Mouse (Mus musculus): ENCODE results near the gene Usp7.
"Not testable (repeated sequence)": the region's sequence is repeated elsewhere in the genome, so short reads cannot be mapped to it uniquely, and the experiment has no call there.

The Usp7 gene

DNA sequence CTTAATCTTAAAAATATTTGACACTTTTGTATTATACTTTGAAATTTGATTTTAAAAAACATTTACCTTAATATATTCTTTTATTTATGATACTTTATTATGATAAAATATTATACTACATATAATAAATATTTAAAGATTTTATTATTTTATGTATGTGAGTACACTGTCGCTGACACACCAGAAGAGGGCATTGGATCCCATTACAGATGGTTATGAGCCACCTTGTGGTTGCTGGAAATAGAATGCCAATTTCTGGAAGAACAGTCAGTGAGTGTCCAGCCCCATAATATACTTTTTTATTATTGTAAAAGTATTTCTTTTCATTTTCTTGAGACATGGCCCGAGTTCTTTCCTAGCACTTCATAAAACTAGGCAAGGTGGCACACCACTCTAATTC is 10.4 kb downstream of the Usp7 start:
- no peak for DNase-seq

DNA sequence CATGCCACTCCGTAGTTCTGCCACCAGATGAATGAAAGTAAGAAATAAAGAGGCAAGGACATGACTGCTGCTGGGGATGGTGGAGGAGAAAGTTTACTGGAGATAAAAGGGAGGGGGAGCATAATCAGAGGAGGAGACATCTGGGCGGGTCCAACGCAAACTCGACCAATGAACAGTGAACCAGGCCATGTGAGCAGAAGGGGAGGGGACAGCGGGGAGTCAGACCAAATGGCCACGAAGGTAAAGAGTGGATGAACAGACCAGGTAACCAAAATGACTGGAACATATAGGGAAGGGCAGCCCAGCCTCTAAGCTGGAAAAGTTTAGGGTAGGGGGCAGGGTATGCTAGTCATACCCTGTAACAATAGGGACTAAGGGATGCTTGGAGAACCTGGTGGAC is 10.9 kb downstream of the Usp7 start:
- no peak for DNase-seq

DNA sequence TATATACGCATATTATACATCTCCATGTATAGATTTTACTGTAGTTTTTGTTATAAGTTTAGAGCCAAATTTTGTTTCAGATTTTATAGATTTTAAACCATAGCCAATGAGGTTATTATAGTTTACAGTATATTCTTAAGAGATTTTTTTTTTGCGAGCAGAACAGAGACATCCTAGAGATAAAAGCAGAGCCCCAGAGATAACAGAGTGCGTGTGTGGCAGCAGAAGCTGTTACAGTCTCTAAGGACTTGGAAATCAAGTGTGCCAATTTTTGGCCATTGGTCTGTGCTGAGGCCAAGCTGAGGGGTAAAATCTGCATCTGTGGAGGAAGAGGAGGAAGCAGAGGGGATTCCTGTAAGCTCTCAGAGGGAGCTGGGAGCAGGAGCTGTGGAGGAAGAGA is 11.9 kb downstream of the Usp7 start:
- no peak for DNase-seq

DNA sequence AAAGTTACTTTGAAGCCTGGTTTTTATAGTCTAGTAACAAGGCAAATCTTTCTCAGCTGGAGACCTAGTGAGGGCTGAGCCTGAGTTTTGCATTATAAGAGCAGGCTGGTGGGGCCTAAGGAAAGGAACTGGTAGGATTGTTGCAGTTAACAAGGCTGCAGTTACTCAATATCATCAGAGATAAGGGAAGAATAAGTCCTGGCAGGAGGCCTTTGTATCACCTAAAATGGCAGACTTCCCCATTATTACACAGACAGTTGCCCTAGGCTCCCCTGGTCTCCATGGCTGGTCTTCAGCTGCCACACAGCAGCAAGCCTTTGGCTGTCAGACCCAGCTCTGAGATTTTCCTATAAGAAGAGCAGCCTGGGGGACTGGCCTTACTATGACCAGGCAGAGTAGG is 13.4 kb downstream of the Usp7 start:
- no peak for DNase-seq

DNA sequence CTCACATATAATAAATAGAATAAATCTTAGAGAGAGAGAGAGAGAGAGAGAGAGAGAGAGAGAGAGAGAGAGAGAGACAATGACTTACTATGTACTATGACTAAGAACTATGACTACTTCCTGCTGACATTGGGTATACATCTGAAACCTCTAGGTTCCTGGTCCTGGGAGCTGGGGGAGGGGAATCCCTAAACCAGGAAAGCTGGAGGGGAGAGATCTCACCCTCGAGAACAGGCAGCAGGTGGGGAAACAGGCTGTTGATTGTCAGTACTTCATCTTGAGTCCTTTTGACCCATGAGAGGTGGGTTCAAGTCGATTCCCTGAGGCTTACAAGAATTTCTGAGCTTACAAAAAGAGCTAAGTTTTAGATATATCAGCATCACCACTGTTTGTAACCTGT is 14.9 kb downstream of the Usp7 start:
- DNase-seq: no peak

DNA sequence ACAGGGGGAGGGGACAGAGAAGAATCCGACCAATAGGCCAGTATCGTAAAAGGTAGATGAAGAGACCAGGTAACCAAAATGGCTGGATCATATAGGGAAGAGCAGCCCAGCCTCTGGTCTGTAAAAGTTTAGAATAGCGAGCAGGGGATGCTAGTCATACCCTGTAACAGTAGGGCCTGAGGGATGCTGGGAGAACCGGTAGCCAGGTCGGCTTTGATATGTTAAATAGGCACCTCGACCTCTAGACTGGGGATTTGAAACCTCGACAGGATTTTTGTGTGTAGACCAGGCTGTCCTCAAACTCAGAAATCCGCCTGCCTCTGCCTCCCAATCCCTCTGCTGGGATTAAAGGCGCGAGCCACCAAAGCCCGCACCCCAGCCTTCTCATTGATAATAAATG is 15.5 kb downstream of the Usp7 start:
- no peak for DNase-seq

DNA sequence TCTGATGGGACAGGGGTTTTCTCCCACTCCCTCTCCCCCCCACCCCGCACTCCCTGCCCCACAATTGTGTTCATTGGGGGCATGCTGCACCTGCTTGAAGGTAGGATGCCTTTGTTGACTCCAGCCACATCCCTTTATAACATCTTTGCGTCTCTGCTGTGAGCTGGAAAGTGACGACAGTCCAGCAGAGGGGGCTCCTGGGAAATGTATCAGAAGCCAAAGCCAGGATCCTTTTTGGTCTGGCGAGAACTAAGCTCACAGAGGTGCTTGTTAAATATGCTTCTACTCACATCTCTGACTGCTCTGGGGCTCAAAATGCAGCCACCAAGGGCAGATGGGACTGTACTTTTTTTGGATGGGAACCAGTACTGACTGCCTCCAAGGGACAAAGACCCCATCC is 21.0 kb downstream of the Usp7 start:
- no peak for DNase-seq

DNA sequence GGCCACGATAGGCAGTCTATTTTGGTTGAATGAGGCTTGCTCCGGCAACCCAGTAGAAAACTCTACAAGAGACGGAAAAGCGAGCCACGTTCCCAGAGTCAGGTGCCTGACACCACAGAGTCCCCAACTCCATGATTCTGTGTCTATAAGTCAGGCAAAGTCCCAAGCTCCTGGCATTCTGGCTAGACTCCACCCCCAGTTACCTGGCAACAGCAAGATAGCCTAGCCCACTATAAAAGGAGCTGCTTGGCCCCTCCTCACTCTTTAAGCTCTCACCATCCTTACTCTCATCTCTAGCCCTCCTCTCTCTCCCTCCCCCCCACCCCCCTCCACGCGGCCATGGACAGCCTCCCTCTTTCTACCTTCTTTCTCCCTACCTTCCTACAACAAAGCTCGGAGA is 21.8 kb downstream of the Usp7 start:
- DNase-seq: not testable (repeated sequence)

DNA sequence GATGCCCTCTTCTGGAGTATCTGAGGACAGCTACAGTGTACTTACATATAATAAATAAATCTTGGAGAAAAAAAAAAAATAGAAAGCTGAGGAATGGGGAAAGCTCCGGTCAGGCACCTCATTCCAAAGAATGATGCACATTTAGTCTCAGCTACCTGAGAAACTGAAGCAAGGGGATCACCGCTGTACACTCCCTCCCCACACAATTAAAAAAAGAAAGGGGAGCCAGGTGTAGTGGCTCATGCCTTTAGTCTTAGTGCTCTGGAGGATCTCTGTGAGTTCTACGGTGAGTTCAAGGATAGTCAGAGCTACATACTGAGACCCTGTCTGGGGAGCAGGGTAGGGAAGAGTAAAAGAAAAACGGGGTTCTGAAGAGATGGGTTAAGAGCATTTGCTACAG is 22.6 kb downstream of the Usp7 start:
- DNase-seq: no peak

DNA sequence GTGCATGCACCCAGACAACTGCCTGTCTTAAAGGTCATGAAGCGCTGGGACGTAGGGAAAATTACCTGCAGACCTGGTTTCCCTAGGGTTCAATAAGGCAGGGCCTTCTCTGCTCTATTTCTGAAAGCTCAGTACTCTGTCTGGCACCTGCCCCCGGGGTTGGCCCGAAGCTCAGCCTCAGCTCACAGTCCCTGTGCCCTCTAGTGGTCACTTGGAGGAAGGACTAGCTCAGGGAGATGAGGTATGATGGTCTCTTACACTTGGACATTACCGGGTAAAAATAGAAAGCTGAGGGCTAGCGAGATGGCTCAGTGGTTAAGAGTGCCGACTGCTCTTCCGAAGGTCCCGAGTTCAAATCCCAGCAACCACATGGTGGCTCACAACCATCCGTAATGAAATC is 23.0 kb downstream of the Usp7 start:
- DNase-seq: peak; percentile 76

DNA sequence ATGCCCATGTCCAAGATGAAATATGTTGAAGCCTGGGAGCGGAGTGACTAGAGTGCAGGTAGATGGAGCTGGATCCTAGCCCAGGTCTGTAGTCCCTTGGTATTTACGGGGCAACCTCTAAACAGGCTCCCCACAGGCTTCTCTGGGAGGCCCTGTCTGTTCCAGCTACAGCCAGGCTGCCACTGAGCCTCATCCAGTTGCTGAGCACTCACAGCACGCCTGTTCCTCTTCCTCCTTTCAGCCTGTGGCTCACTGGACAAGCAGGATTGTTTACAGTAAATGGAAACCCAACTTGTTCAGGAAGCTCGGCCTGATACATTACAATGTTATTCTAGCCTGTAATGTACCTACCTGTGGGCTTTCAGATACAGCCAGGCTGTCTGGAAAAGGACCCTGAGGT is 23.5 kb downstream of the Usp7 start:
- no peak for DNase-seq

DNA sequence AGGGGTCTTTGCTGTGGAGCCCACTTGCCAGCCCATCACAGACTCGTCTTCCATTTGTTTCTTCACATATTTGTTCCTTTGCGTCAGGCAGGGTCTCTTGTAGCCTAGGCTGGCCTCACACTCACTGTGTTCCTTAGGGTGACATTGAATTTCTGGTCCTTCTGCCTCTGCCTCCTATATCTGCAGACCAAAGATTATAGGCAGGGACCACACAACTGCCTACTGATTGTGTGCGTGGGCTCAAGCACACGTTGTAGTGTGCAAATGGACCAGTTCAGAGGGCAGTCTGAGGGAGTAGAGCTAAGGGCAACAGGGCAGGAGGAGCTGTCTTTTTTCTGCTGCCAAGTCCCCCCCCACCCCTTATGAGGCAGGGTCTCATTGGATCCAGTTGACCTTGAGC is 24.0 kb downstream of the Usp7 start:
- DNase-seq: no peak

DNA sequence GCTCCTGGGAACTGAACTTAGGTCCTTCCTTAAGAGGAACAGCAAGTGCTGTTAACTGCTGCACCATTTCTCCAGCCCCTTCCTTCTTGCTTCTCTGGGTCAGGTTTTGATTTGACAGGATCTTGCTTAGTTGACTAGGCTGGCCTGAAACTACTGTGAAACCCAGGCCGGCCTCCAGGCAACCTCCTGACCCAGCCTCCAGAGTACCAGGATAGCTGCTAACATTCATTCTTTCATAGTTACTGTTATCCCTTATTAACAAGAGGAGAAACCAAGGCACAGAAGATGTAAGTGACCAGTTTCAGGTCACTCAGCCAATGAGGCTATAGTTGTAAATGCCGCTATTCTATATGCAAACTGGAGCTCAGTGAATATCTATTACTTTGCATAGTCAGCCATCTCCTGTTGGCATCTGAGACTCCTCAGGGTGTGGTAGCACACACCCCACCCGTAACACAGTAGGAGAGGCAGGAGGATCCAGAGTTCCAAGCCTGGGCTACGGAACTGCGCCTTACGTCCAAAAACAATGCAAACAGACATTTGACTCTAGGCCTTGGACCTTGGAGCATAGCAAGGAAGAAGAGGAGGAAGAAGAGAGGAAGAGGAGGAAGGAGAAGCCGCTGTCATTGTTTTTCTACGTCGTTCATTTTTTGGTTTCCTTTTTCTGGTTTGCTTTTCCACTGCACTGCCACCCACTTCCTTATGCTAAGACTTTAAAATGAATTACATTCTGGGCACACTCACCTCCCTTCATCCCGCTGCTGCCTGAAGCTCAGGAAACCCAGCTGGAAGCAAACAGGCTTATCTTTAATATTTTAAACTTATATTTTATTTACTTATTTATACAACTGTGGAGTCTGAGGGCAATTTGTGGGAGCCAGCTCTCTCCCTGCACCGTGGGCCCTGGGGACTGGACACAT is 24.7 kb downstream of the Usp7 start:
- DNase-seq: no peak

DNA sequence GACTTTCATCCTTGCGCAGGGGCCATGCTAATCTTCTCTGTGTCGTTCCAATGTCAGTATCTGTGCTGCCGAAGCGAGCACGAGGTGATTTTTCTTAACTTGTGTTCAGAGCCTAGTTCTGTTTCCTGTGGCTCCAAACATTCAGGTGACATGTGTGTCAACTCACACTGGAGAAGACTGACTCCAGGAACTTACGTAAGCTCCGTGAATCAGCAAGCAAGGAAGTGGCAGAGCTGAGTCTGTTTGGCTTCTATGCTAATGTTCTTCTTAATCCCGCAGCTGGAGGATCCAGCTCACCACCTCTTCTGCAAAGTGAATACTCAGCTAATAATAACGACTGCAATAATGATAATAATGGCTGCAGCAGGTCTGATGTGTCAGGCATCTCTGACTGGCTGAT is 25.9 kb downstream of the Usp7 start:
- DNase-seq: no peak

DNA sequence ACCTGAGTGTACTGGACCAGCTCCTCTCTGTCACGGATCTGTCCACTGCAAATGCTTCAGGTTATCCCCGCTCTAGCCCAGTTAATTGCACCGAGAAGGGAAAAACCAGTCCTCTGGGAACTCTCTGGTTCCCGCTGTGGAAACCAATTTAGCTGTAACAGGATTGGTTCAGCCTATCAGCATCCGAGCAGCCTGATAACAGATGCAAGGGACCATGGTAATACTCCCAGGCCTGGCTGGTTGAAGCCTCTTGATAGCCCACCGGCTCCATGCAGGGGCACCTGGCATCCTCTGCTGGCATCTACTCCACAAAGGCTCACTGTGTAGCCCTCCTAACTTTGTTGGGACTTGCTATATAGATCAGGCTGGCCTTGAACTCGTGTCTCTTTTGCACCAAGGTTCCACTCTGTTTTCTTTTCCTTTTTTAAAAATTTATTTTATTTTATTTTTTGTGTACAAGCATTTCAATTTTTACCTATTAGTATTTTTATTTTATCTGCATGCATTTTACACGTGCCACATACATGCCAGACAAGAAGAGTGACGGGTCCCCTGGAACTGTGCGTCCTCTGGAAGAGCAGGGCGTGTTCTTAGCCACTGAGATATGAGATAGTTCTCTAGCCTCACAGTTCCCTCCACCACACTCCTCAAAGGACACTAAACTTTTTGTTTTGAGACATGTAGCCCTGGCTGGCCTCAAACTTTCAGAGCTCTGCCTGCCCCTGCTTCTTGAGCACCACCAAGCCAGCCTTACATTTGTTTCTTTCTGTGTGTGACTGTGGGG is 27.8 kb downstream of the Usp7 start:
- DNase-seq: no peak

DNA sequence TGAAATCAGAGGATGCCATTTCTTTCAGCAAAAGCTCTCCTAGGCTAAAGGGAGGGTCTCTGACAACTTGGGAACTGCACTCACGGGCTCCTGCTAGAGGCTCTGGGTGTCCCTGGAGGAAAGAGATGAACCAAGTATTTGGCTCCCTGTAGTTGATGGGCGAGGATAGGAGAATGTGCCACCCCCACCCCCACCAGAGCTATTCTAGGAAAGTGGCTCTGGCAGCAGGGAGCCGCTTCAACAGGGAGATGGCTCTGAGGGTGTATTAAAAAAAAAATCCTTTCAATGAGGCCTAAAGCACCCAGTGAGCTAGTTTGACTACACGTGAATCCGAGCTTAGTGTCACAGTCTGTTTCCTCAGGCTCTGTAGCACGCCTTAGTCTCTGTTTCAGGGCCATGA is 29.1 kb downstream of the Usp7 start:
- DNase-seq: no peak

DNA sequence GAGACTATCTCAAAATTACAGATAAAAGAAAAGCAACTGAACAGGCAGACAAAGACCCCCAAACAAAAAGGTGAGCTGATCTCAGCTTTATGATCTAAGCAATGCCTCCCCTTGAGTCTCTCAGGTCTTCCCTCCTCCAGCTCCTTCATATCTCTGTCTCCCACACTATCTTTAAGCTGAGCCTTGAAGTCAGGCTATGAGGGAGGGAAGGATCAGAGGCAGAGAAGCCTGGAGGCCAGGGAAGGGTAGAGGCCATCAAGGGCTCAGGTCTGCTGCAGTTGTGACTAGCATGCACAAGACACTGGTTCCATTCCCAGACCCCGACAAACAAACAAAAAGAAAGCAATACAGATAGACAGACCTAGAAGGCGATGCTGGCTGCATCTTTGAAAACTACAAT is 30.2 kb downstream of the Usp7 start:
- no peak for DNase-seq

DNA sequence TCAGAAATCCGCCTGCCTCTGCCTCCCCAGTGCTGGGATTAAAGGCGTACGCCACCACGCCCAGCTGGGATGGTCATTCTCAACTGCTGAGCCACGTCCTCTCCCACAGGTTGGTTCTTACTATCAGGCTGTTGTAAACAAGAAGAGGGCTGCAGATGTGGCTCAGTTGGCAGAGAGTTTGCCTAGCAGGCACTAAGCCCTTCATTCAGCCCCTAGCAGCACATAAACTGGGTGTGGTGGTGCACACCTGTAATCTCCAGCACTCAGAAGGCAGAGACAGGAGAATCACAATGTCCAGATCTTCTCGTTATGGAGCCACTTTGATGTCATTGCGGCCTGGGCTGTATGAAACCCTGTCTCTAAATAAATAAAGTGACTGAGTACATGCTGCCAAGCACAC is 31.1 kb downstream of the Usp7 start:
- DNase-seq: no peak

DNA sequence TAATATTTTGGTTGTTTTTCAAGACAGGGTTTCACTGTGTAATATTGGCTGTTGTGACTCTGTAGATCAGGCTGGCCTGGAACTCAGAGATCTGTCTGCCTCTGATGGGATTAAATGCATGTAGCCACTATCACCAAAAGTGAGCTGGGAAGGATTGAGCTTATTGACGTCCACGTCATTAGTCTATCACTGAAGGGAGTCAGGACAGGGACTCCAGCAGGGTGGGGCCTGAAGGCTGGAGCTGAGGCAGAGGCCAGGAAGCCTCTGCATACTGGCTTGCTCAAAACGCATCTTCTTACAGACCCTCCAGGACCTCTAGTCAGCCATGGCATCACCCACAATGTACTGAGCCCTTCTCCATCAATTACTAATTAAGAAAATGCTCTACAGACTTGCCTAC is 33.1 kb downstream of the Usp7 start:
- no peak for DNase-seq

DNA sequence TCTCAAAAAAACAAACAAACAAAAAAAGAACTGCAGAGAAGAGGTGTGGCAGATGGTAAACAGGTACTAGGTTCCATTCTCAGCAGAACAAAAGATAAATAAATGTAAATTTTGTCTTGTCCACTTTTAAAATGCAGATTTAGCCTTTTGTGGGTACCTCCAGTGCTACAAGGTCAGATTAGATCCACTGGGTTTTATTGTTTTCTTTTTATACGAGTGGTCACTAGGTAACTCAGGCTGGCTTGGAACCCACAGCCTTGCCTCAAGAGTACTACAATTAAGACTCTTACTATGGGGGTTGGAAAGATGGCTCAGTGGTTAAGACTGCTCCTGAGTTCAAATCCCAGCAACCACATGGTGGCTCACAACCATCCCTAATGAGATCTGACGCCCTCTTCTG is 33.9 kb downstream of the Usp7 start:
- DNase-seq: no peak

DNA sequence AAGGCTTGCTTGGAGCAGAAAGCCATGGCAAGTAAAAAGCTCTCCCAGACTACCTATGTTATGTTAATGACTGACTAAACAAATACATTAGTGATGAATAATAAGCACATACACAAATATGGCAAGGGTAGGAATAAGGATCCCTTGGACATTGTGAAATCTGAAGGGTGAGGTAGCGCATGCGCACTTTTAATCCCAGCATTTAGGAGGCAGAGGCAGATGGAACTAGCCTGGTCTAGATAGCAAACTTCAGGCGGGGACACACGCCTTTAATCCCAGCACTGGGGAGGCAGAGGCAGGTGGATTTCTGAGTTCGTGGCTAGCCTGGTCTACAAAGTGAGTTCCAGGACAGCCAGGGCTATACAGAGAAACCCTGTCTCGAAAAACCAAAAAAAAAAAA is 34.5 kb downstream of the Usp7 start:
- DNase-seq: not testable (repeated sequence)

DNA sequence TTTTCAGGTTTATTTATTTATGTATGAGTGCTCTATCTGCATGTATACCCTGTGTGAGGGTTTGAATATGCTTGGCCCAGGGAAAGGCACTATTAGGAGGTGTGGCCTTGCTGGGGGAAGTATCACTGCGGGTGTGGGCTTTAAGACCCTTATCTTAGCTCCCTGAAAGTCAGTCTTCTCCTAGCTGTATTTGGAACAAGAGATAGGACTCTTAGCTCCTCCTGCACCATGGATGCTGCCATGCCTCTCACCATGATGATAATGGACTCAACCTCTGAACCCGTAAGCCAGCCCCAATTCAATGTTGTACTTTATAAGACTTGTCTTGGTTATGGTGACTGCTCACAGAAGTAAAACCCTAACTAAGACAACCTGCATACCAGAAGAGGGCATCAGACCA is 39.8 kb downstream of the Usp7 start:
- no peak for DNase-seq

DNA sequence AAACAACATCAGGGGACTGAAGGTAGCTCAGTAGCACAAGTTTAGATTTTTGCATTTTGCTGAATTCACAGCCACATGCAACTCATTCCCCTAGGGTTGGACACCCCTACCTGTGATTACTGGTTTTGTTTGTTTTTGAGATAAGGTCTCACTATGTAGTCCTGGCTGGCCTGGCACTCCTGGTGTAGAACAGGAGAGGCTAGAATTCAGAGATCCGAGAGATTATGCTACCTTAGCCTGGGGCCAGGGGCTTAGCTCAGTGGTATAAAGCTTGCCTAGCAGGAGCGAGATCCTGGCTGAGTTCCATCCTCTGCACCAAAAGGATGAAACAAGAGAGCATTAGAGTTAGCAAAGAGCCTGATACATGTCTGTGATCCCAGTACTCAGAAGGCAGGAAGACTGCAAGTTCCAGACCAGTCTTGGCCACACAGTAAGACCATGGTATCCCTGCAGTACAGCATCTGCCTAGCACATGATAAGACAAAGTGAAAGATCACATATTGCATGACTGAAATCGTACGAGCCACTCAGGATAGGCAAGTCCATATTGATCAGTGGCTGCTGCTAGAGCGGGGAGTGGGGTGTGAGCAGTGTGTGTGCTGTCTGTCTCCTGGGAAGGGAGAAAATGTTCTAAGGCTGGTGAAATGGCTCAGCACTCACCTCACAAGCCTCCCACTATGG is 40.4 kb downstream of the Usp7 start:
- DNase-seq: no peak

DNA sequence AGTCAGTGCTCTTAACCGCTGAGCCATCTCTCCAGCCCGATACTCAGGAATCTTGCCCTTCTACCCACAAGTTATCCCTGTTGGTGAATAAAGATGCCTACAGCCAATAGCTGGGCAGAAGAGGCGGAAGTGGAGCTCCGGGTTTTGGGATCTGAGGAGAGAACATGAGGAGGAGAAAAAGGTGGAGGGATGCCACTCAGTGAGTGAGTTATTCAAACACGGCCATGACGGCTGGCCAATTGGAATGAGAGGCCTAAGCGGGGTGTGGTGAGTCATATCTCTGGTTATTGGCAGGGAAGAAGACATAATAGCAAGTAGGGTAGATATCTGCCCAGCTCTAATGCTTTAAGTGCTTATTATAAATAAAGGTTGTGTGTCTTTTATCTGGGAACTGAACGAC is 43.2 kb downstream of the Usp7 start:
- no peak for DNase-seq

Measured in cerebellum, adult 8-10 months (tissue).